Mouse (Mus musculus): ENCODE data around the gene Gdap1l1.
"Not testable (repeated sequence)": the region's sequence is repeated elsewhere in the genome, so short reads cannot be mapped to it uniquely, and the experiment has no call there.

Gene Gdap1l1

DNA sequence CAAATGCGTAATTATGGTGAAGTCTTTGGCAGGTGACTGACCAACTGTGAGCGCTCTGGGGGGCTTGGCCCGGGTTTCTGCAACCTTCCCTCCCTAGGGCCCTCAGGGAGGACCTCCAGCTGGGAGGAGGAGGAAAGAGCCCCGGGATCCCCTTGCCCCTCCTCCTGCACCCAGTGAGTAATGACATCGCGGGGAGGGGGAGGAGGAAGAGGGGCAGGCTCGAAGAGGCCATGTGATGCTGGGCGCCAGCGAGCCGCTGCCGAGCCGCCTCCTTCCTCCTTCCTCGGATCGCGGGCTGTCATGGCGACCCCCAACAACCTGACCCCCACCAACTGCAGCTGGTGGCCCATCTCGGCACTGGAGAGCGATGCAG lies at the start of gene Gdap1l1:
Gdap1l1 (plus strand) TSS at position 231 of the 373 bp plus-strand sequence.
- DNase-seq (ENCODE audit: low spot score), result no peak

DNA sequence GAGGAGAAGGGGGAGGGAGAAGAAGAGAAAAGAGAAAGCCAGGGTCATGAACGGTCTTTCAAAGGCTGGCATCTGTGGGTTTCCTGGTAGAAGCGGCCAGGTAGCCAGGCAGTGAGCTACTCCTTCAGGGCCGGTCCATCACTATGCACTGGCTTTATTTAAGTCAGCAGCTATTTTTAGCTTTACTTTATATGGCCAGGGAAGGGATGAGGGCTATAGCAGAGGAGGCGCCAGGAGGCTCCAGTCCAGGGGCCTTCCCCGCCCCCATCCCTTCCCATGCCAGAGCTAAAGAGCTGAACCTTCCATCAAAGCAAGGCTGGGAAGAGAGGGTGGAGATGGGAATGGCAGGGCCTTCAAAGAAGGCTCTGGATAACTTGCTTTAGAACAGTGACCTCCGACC lies 45.8 kb upstream of the Gdap1l1 start:
- DNase-seq (ENCODE audit: low spot score), result no peak

DNA sequence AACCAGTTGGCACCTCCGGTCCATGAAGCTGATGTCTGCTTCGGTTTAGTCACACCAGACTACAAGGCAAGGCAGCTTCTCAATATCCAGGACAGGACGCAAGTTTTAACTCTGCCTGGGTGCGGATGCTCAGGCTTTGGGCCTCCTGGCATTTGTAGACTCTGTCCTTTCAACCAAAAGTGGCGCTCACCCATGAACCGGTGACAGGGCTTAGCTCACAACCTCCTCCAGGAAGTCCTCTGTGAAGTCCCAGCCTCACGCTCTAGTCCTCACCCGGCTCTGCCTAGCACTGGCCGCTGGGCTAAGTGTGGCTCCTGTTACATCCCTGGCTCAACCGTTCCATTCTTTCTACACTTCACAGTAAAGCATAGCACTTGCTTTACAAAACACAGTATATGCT lies 45.0 kb upstream of the Gdap1l1 start:
- DNase-seq (ENCODE audit: low spot score), result no peak

DNA sequence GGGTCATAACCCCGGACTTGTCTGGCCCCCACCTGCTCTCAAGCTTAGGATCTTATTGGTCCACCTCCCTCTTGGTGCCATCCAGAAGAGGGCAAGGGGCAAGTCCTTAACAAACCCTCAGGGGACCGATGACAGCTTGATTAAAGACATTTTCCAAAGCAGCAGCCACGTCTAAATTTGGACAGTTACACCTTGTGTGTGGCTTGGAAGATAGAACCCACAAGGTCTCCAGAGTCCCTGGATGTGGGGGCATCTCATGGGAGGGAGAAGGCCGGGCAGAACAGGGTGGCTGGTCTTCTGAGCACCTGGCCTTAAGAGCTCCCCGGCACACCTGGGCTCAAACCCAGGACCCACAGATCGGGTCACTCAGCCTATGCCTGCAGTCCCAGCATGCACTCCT lies 44.3 kb upstream of the Gdap1l1 start:
- DNase-seq (ENCODE audit: low spot score), result no peak

DNA sequence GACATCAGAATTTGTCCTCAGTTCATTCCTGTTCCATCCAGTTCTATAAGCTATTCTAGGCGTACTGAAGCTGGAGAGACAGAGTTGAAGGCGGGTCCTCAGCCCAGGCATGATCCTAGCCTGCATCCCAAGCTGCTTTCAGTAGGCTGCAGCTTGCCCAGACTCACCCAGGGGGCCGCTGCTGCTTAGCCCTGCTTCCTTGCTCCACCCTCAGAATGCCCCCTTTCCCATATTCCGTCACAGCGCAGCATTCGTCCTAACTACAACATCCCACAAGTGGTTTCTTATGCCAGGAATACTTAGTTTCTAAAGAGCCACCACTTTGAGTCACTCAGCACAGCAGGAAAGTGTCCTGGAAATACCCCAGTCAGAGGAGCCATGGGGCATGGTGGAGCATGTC lies 43.3 kb upstream of the Gdap1l1 start:
- no peak for DNase-seq (ENCODE audit: low spot score)

DNA sequence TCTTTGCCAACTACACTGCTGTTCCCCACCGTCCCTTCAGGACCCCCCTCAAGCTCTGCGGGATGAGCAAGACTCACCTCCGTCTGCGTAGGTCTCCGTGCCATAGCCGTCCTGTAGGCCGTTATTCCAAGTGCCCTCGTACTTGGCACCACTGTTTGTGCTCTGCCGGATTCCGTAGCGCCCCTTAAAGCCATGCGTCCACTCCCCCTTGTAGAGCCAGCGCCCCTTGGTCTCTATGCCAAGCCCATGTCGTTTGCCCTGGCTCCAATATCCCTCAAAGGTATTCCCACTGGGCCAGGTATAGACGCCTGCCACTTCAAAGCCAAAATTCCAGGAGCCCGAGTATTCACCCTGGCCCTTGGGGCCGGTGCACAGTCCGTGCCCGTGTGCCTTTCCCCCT lies 41.2 kb upstream of the Gdap1l1 start:
- DNase-seq (ENCODE audit: low spot score), result no peak

DNA sequence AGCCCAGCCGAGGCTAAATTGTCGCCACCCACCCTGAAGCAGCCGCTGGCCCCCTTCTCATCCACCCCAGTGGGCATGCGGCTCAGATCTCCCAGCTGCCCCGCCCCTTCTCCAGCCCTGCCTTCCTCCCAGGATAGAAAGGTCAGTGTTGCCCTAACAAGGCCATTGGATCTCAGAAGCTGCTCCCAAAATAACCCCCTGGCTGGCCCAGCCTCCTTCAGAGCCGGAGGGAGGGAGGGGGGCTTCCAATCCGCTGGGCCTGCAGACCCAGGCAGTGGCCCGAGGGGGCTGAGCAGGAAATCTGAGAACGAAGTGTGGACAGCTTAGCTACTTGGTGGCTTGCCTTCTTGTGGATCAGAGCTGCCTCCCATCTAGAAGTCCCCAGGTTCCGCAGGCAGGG lies 40.4 kb upstream of the Gdap1l1 start, which contains the start of gene Jph2:
Jph2 (minus strand) TSS at position 89 of the 400 bp plus-strand sequence.
- DNase-seq (ENCODE audit: low spot score), result no peak

DNA sequence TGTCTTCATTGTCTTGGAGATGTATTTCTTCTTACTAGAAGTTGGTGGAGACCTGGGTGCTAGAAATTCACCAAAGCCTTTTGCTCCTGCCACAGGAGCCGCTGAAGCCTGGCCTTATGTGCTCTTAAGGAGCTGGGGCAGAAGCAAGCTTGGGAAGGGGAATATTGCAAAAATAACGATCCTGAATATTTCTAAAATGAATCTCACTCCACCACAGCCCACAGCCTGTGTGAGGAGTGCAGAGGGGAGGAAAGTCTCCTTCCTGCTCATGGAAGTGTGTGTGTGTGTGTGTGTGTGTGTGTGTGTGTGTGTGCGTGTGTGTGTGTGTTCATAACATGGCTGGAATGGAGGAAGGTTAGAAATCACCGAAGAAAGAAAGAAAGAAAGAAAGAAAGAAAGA lies 39.5 kb upstream of the Gdap1l1 start:
- no peak for DNase-seq (ENCODE audit: low spot score)

DNA sequence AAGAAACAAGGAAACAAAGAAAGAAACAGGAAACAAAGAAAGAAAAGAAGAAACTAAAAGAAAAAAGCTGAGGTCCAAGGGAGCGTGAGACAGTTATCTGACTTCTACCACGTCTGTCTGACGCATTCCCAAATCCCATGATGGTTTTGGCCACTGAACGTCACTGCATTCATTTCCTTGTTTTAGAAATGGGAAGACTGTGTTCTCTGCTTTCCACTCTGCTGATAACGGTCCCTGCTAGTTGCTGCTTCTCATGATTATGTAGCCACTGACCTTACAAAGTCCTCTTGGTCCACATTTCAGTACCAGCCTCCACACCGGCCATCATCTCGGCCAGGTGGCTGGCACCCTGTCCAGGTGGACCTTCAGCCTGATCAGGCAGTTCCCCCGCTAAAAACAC lies 39.1 kb upstream of the Gdap1l1 start:
- DNase-seq (ENCODE audit: low spot score), result no peak

DNA sequence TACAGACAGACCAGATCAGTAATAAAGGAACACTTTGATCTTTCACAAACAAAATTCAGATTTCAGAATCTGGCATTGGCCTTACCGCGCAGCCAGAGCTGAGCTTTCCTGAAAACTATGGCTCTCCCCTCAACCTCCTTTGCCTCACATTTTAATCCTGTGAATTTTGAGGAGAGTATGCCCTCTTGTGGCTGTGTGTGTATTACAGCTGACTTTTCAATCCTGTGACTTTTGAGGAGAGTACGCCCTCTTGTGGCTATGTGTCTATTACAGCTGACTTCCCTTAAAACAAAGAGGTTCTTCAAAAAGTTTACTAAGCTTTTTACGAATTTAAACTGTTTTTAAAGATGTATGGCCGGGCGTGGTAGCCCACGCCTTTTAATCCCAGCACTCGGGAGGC lies 37.1 kb upstream of the Gdap1l1 start:
- DNase-seq (ENCODE audit: low spot score), result peak; percentile 72

DNA sequence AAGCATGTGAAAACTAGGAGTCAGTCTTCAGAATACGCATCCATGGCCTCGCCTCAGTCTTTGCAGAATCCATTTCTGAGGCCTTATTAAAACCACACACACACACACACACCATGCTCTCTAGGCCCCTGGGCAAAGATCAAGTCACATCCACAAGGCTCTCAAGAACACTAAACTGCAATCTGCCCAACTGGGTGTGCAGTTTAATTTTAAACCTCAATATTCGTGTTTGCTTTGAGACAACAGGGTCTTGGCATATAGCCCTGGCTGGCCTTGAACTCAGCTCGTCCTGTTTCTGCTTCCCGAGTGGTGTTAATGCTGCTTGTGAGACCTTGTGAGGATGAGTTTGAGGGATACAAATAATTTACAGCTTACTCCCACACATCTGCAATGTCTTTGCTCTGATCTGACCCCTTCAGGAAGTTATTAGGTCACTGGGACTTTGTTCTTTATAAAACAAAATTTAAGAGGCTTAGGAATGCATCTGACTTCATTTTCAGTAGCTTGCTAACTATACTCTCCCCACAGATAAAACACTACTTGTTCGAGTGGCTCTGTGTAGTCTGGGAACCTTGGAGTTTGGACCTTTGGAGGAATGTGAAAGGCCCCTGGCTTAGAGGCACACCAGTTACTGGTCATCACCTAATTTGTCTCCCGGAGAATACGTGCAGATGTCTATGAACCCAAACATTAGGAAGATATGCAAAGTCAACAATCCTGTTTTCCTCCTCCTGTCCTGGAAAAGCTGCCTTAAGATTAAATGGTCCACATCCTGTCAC lies 34.0 kb upstream of the Gdap1l1 start:
- DNase-seq (ENCODE audit: low spot score), result no peak

DNA sequence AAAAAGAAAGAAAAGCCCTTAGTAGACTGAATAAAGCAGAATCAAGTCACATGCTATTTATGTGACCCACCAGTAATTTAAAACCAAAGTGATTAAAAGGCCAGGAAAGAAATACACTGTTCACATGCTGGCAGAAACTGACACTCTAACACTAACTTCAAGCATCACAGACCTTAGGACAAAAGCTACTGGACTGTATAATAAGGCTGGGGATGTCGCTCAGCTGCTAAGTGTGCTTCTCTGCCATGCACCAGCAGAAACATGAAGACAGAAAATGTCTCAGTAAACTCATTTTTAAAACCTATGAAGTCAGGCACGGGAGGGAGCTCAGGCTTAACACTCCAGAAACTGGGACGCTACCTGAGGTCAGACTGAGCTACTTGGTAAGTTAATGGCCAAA lies 28.1 kb upstream of the Gdap1l1 start:
- DNase-seq (ENCODE audit: low spot score), result no peak

DNA sequence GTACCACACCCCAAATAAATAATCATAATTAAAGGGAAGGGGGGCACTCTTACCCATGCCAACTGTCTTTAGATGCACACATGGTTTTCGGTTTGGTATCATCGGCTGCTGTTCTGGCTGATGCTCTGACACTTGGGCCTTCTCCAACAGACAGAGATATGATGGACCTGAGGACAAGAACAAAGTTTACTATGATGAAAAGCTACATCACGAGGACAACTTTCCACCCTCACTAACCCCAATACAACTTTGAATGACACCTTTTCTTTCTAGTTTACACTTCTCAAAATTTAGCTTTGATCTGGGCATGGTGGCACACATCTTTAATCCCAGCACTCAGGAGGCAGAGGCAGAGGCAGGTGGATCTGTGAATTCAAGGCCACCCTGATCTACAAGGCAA lies 26.9 kb upstream of the Gdap1l1 start:
- DNase-seq (ENCODE audit: low spot score), result not testable (repeated sequence)

DNA sequence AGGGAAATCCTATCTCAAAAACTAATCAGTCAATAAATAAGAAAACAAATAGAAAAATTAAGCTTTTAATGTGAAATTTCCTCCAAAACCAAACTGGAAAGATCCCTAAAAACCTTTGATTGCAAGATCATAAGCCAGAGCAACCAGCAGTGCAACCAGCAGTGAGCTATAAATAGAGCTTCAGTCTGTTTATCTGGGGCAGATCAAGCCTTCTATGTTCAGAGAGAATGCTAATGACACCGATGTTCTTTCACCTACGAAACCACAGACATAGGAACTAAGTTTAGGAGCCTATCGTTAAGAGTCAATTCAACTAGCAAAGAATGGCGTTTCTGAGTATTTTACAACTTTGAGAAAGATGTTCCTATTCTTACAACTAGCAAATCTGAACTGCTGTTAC lies 26.4 kb upstream of the Gdap1l1 start:
- no peak for DNase-seq (ENCODE audit: low spot score)

DNA sequence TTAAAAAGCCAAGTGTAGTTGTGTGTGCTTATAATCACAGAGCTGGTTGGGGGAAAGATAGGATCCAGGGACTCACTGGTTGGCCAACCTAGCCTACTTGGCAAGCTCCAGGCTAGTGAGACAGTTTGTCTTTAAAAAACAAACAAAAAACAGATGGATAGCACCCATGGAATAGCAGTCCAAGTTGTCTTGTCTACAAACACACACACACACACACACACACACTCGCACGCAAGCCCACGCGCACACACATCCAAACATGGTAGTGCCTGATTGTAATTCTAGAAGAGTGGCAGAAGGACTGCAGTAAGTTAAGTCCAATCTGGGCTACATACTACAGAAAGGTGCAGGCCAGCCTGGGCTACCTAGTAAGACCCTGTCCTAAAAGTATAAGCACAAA lies 25.9 kb upstream of the Gdap1l1 start:
- DNase-seq (ENCODE audit: low spot score), result no peak

DNA sequence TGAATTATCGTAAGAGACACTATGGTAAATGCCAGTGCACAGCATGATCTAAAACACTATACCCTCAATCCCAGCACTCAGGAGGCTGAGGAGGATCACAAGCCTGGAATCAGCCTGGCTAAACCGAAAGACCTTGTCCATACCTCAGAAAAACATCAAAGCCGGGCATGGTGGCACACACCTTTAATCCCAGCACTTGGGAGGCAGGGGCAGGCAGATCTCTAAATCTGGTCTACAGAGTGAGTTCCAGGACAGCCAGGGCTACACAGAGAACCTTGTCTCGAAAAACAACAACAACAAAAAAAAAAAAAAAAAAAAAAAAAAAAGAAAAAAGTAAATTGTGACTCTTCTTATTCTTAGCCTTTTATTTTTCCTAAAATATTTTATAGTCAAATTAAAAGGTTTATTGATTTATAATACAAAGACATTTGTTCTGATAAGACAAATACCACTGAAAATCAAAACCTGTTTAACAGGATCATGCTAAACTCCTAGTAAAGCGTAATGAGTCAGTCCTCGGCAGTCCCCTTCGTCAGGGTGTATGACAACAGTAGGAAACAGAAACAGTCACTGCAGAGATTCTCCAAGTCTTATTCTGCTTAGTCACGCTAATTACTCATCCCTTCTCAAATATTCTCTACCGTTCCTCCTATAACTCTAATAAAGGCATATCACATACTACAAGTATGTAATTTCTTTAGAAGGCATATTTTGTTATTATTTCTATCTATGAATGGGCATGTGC lies 25.3 kb upstream of the Gdap1l1 start:
- DNase-seq (ENCODE audit: low spot score), result no peak

DNA sequence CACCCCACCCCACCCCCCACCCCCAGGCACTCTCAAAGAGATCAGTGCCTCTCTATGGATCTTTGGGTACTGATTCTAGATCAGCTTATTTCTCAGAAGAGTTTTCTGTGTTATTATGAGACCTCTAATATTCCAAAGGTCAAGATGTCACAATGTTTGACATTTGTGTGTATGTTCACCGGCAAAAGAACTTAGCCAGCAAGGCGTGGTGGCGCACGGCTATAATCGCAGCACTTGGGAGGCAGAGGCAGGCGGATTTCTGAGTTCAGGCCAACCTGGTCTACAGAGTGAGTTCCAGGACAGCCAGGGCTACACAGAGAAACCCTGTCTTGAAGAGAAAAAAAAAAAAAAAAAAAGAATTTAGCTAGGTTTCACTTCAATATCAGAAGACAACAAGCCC lies 21.2 kb upstream of the Gdap1l1 start:
- DNase-seq (ENCODE audit: low spot score), result no peak

DNA sequence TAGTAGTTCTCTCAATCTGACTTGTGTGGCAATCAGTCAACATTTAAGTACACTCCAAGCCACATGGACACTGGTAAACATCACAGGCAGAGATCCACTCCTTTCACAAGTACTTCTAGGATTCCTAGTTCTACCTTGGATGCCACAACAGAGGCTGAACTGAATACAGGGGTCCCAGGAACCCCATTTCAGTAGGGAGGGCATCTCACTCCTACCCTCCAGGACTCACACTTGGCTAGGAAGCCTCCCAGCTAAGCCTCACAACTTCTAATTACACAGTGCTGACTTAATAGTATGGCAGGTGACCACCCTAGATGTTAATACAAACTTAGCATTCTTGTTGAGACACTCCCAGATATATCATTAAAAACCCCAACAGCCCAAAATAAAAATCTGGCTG lies 20.4 kb upstream of the Gdap1l1 start:
- no peak for DNase-seq (ENCODE audit: low spot score)

DNA sequence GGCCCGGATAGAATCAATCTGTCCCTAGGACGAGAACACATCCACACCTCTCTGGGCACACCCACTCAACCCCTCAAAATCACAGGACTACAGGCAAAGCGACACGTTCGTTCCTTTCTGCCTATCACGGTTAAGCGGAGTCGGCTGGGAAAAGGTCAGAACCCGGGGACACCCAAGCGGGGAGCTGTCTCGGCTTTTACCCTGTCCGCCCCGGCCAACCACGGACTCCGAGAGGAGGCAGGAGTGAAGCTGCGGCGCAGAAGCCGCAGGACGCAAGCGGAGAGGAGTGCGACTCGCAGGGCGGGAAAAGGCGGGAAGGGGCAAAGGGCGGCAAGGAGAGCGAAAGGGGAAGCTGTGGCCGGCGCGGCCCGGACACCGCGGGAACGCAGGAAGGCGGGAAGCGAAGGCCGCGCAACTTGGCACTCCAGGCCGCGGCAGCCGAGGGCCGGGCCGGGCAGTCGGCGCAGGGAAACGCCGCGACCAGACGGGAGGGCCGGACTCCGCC lies 19.4 kb upstream of the Gdap1l1 start:
- DNase-seq (ENCODE audit: low spot score), result no peak

DNA sequence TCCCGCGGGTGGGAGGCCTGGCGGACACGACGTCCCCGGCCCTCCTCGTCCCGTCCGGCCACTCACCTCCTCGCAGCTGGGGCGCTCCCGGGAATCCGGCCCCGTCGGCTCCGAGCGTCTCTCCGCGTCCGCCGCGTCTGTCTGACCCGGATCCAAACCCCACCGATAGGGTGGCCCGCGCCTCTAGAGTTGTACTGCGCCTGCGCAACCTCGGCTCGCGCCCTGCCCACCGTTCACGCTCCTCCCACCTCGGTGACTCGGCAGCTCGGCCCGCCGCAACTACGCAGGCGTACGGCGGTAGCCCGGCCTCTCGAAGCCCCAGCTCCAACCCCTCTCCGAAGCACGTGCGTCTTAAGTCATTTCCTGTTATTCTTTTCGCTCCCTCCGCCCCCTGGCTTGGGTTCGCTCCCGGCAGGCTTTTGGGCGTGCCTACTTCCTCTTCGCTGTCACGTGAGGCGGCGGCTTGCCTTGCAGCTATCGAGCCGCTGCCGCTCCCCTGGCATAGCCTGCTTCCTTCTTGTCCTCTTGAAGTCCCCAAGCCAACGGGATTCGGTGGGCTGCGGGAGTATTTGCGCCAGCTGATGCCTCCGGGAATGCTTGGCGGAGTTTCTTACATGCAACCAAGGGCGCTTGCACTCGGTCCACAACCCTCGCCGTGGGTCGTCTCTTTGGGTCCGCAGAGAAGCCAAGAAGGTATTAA lies 18.8 kb upstream of the Gdap1l1 start:
- DNase-seq (ENCODE audit: low spot score), result peak; percentile 96

DNA sequence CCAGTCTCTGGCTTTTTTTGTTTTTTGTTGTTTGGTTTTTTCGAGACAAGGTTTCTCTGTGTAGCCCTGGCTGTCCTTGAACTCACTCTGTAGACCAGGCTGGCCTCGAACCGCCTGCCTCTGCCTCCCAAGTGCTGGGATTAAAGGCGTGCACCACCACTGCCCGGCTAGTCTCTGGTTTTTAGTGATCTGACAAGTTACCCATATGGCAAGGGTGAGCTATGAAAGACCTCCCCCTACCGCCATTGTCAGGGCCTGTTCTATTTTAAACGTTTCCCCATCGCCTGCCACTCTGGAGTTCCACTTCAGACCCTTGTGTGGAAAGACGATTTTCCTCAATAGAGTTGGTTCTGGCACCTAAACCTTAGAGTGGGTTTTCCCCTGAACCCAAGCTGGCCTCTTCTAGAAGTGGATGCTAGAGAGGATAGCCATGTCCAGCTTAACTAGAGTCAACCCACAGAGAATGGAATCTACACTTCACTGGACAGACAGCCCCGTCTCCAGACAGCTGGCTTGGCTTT lies 17.9 kb upstream of the Gdap1l1 start:
- no peak for DNase-seq (ENCODE audit: low spot score)

DNA sequence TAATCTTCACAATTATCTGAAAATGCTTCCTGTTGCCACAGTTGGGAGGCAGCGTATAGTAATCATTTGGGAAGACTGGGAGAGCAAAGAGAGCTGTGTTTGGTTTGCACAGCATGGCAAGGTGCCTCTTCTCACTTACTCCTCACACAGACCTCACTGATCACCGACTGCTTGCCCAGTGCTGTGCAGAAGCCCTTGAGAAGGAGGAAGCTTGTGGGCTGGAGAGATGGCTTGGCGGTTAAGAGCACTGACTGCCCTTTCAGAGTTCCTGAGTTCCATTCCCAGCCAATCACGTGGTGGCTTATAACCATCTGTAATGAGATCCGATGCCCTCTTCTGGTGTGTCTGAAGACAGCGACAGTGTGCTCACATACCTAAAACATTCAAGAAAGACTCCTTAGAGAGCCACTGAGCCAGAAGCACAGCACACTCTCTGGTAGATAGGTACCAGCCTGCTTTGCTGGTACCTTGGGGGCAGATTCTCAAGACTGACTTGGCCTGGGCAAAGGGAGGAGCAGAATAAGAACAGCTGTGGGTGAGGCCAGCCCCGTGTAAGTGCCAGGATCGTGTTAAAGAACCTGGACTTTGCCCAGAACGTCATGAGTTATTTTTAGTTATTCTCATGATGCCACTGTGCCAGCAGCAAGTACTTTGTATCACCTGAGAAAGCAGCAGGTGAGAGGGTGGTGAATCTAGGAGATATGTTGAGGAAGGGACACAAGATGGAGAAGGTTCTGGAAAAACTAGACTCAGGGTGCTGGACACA lies 15.2 kb upstream of the Gdap1l1 start:
- DNase-seq (ENCODE audit: low spot score), result no peak

All from ovary, postnatal 10 days (tissue).